Mouse (Mus musculus): ENCODE results near the gene Ints2.

GRCm38 (mm10) chr11:86201901-86202675 is 55.3 kb downstream of the Ints2 start:
- TF ChIP-seq CTCF (IDR thresholded peaks at IDR 0.05; ENCODE audit: low read depth, low read length) = no peak
- no peak for TF ChIP-seq POLR2A (IDR thresholded peaks at IDR 0.05; ENCODE audit: extremely low read depth, insufficient read depth, low read length)
